Mouse (Mus musculus) adrenal gland, adult 2 months (tissue): Measurements from ENCODE around the gene Zfp672. TPM values are rescaled to one million over a fixed set of nuclear protein-coding genes. Genes with fewer than 3 reads are reported as not detected.

Source experiments
- DNase-seq: peaks from one replicate; pipeline ENCODE4 v3.0.0; 2021
- polyA plus RNA-seq: library from polyadenylated mRNA; depleted of rRNA; stranded (reverse); fragments of >200 nt; gene quantifications from 2 replicates; pipeline ENCODE4 v1.2.3, GENCODE M21; 2012; rRNA removed
- total RNA-seq, 2 experiments: library from RNA; stranded (reverse); gene quantifications; 2 replicates each; pipeline ENCODE4 v1.2.3; 2021

Gene Zfp672
- total and polyA plus RNA-seq, 3 experiments, result 43.6 to 59.9 (median 51.2) TPM

DNA sequence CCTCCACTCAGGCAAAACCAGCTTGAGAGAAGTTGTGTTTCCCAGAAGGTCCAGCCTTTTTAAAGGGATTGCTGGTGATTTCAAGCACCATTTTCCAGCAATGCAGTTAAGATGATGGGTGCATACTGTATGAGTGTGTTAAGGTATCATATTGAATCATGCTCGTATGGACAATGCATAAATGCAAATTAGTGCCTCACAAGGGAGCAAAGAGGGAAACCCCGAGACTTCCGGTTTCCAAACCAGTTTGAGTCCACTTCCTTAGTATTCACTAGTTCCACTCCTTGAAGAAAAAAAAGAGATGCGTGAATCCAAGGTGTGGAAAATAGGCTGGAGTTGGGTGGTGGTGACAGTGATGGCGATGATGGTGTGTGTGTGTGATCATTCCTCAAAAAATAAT, 47.6 kb downstream of the Zfp672 start:
- DNase-seq, result no peak

GRCm38 (mm10) chr11:58281970-58282496, 48.1 kb downstream of the Zfp672 start:
- no peak for DNase-seq

GRCm38 (mm10) chr11:58275756-58276155, 54.4 kb downstream of the Zfp672 start:
- DNase-seq, result no peak

- DNase-seq, result no peak
Observed at GRCm38 (mm10) chr11:58274572-58274971, 55.6 kb downstream of the Zfp672 start, which contains the start of gene 4930438A08Rik. Gene 4930438A08Rik, plus strand, starts transcription at chr11:58274799.

DNA sequence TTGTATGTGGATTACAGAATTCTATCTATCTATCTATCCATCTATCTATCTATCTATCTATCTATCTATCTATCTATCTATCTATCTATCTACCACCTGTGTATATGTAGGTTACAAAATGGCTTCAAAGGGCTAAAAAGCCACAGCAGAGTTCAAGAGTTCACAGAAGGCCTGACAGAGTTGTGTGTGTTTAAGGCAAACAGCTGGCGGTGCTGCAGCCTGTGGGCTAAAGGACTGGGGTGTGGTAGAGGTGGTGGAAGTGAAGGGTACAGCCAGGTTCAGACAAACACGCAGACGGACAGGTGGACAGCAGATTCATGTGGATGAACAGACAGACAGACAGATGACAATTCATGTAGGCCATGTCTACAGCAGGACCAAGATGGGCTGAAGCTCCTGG, 61.9 kb downstream of the Zfp672 start:
- no peak for DNase-seq

Other genes with a start within 250 kb of the Zfp672 start
- gene Gm12248, start 237.2 kb downstream of the Zfp672 start, total RNA-seq, result 1 to 10 TPM in 1 of 2 experiments, not detected in 1; 3.9 TPM
- 2.9 and 4.4 TPM in 2 replicates for gene Gm12248, start 237.2 kb downstream of the Zfp672 start, polyA plus RNA-seq
- 10 to 100 TPM; 46.7 to 49.6 TPM for gene Cnot8, start 226.2 kb downstream of the Zfp672 start, total RNA-seq
- 25.3 and 29.8 TPM in 2 replicates for gene Cnot8, start 226.2 kb downstream of the Zfp672 start, polyA plus RNA-seq
- 10 to 100 TPM; 21.2 to 21.4 TPM for gene Gemin5, start 161.8 kb downstream of the Zfp672 start, total RNA-seq
- 8.4 and 9.1 TPM in 2 replicates for gene Gemin5, start 161.8 kb downstream of the Zfp672 start, polyA plus RNA-seq
- gene Mrpl22, start 158.7 kb downstream of the Zfp672 start, total RNA-seq, result 10 to 100 TPM; 83.9 to 89.2 TPM
- gene Mrpl22, start 158.7 kb downstream of the Zfp672 start, polyA plus RNA-seq, result 25.2 and 33.4 TPM in 2 replicates
- 10 to 100 TPM; 18.2 to 22.0 TPM for gene Igtp, start 130.8 kb downstream of the Zfp672 start, total RNA-seq
- 8.6 and 10.2 TPM in 2 replicates for gene Igtp, start 130.8 kb downstream of the Zfp672 start, polyA plus RNA-seq
- 10 to 100 TPM; 11.3 to 14.5 TPM for gene Irgm2, start 130.7 kb downstream of the Zfp672 start, total RNA-seq
- 8.5 and 12.6 TPM in 2 replicates for gene Irgm2, start 130.7 kb downstream of the Zfp672 start, polyA plus RNA-seq
- gene 4930438A08Rik, start 55.5 kb downstream of the Zfp672 start, total RNA-seq, result not detected
- 0.06 TPM in 1 of 2 replicates, not detected in the other for gene 4930438A08Rik, start 55.5 kb downstream of the Zfp672 start, polyA plus RNA-seq
- 10 to 100 TPM; 10.5 to 11.7 TPM for gene Zfp692, start 23.3 kb downstream of the Zfp672 start, total RNA-seq
- gene Zfp692, start 23.3 kb downstream of the Zfp672 start, polyA plus RNA-seq, result 23.3 and 25.7 TPM in 2 replicates
- gene Sh3bp5l, start 385 bp upstream of the Zfp672 start, total RNA-seq, result 10 to 100 TPM; 24.3 to 54.5 TPM
- gene Sh3bp5l, start 385 bp upstream of the Zfp672 start, polyA plus RNA-seq, result 49.6 and 49.7 TPM in 2 replicates
- not detected for gene Lypd8, start 48.7 kb upstream of the Zfp672 start, total RNA-seq
- 0.16 and 0.73 TPM in 2 replicates for gene Lypd8, start 48.7 kb upstream of the Zfp672 start, polyA plus RNA-seq
- not detected for gene 1810065E05Rik, start 90.8 kb upstream of the Zfp672 start, total RNA-seq
- not detected in 2 replicates for gene 1810065E05Rik, start 90.8 kb upstream of the Zfp672 start, polyA plus RNA-seq
- not detected for gene Gm12253, start 102.2 kb upstream of the Zfp672 start, total RNA-seq
- gene Gm12253, start 102.2 kb upstream of the Zfp672 start, polyA plus RNA-seq, result not detected in 2 replicates
- gene Lypd9, start 122.6 kb upstream of the Zfp672 start, total RNA-seq, result not detected
- gene Lypd9, start 122.6 kb upstream of the Zfp672 start, polyA plus RNA-seq, result not detected in 2 replicates
- gene Olfr30, start 131.9 kb upstream of the Zfp672 start, total RNA-seq, result not detected
- not detected in 2 replicates for gene Olfr30, start 131.9 kb upstream of the Zfp672 start, polyA plus RNA-seq
- not detected for gene Olfr332, start 162.2 kb upstream of the Zfp672 start, total RNA-seq
- gene Olfr332, start 162.2 kb upstream of the Zfp672 start, polyA plus RNA-seq, result not detected in 2 replicates
- gene Olfr331, start 172.2 kb upstream of the Zfp672 start, total RNA-seq, result not detected
- not detected in 2 replicates for gene Olfr331, start 172.2 kb upstream of the Zfp672 start, polyA plus RNA-seq
- gene Olfr330, start 204.5 kb upstream of the Zfp672 start, total RNA-seq, result 1 to 10 TPM in 1 of 2 experiments, under 1 TPM in 1; 0.41 to 1.0 TPM
- 0.95 and 3.2 TPM in 2 replicates for gene Olfr330, start 204.5 kb upstream of the Zfp672 start, polyA plus RNA-seq
- gene Olfr329-ps, start 216.1 kb upstream of the Zfp672 start, total RNA-seq, result 1 to 10 TPM in 1 of 2 experiments, under 1 TPM in 1; 0.62 to 1.4 TPM
- gene Olfr329-ps, start 216.1 kb upstream of the Zfp672 start, polyA plus RNA-seq, result 0.69 and 1.0 TPM in 2 replicates
- under 1 TPM in 1 of 2 experiments, not detected in 1; 0.24 TPM for gene Olfr328, start 225.3 kb upstream of the Zfp672 start, total RNA-seq
- not detected in 2 replicates for gene Olfr328, start 225.3 kb upstream of the Zfp672 start, polyA plus RNA-seq
- not detected for gene Olfr224, start 240.2 kb upstream of the Zfp672 start, total RNA-seq
- not detected in 2 replicates for gene Olfr224, start 240.2 kb upstream of the Zfp672 start, polyA plus RNA-seq
- gene Olfr325, start 247.4 kb upstream of the Zfp672 start, total RNA-seq, result not detected
- not detected in 2 replicates for gene Olfr325, start 247.4 kb upstream of the Zfp672 start, polyA plus RNA-seq